In genomic region chr4:137477611-137478010, GRCm38 (mm10) we compare ENCODE assay signal across 14 mouse cellular contexts. TPM values are rescaled to one million over a fixed set of nuclear protein-coding genes. Genes with fewer than 3 reads are reported as not detected.
DNase-seq lines count a peak whose midpoint lies in the region; ATAC-seq and TF ChIP-seq lines count a peak whose summit lies in the region.
"Had no signal": no experiment of that assay in that cellular context is flagged by ENCODE, and none has a peak within 500 bp of the region (broad histone marks: within the 10 kb centered on the region; RNA-seq: fewer than 3 reads in every experiment).

No protein-coding gene starts in this region.

- no peaks in the 10 kb centered on the region for H3K27me3 ChIP-seq in hindbrain, embryonic 11.5 days (ENCODE audit: control insufficient read depth, insufficient read depth, low read length)
- H3K27me3 ChIP-seq in hindbrain, embryonic 13.5 days = 0 out of 2 replicates have a peak, but pooled peaks cover 24% of the 10 kb centered on the region
- no peaks in the 10 kb centered on the region for H3K27me3 ChIP-seq in C2C12 (ENCODE audit: control insufficient read depth, insufficient read depth, insufficient read length)
- H3K27me3 ChIP-seq in ES-Bruce4 (ENCODE audit: control insufficient read depth, insufficient read depth, low read length, poor library complexity, severe bottlenecking) = no peaks in the 10 kb centered on the region
- H3K27me3 ChIP-seq in intestine, embryonic 16.5 days (replicated peaks; ENCODE audit: control insufficient read depth, insufficient read depth, low read length) = no peaks in the 10 kb centered on the region

- H3K27ac ChIP-seq in hindbrain, embryonic 11.5 days (ENCODE audit: low read depth, low read length) = 0 out of 2 replicates have a peak overlapping the region, but pooled peaks have one; percentile 7
- H3K27ac ChIP-seq in hindbrain, embryonic 13.5 days = no peak overlapping the region
- H3K27ac ChIP-seq in ES-Bruce4 (ENCODE audit: insufficient read depth, low read length) = peak overlapping the region; percentile 42
- H3K27ac ChIP-seq in intestine, embryonic 16.5 days (ENCODE audit: low read length) = peak overlapping the region; percentile 81

- peaks cover 29% of the 10 kb centered on the region for H3K4me1 ChIP-seq in hindbrain, embryonic 11.5 days (replicated peaks; ENCODE audit: control insufficient read depth, insufficient read depth, low read length)
- peaks cover 63% of the 10 kb centered on the region for H3K4me1 ChIP-seq in hindbrain, embryonic 13.5 days (replicated peaks)
- H3K4me1 ChIP-seq in ES-Bruce4 (ENCODE audit: control insufficient read depth, insufficient read depth, low read length) = peaks cover 30% of the 10 kb centered on the region
- peaks cover 90% of the 10 kb centered on the region for H3K4me1 ChIP-seq in intestine, embryonic 16.5 days (ENCODE audit: control insufficient read depth, insufficient read depth, low read length)

- H3K9me3 ChIP-seq in hindbrain, embryonic 11.5 days (ENCODE audit: control insufficient read depth, low read length) = no peaks in the 10 kb centered on the region
- no peaks in the 10 kb centered on the region for H3K9me3 ChIP-seq in hindbrain, embryonic 13.5 days
- no peaks in the 10 kb centered on the region for H3K9me3 ChIP-seq in ES-Bruce4 (replicated peaks; ENCODE audit: control insufficient read depth, insufficient read depth, low read length, poor library complexity, severe bottlenecking)
- H3K9me3 ChIP-seq in intestine, embryonic 16.5 days (ENCODE audit: control insufficient read depth, low read length) = no peaks in the 10 kb centered on the region

- H3K79me3 ChIP-seq in C2C12 (ENCODE audit: low read depth) = peaks cover 84% of the 10 kb centered on the region

- no peak for DNase-seq in hindbrain, embryonic 11.5 days (ENCODE audit: low spot score)
- DNase-seq in cerebellum, adult 11-12 months = no peak
- no peak for DNase-seq in layer of hippocampus, postnatal 36 days
- DNase-seq: cerebellum, adult 11 months; thymus, adult 2 months had no signal

- H3K4me2 ChIP-seq in hindbrain, embryonic 11.5 days (replicated peaks; ENCODE audit: low read depth, low read length) = no peak overlapping the region
- no peak overlapping the region for H3K4me2 ChIP-seq in hindbrain, embryonic 13.5 days
- H3K4me2 ChIP-seq in intestine, embryonic 16.5 days (ENCODE audit: low read depth, low read length) = 0 out of 2 replicates have a peak overlapping the region, but pooled peaks have one; percentile 56

- H3K79me2 ChIP-seq in C2C12 (ENCODE audit: control insufficient read depth, insufficient read depth) = peaks cover 100% of the 10 kb centered on the region

- no peak for TF ChIP-seq CTCF in C2C12 (IDR thresholded peaks at IDR 0.05; ENCODE audit: control insufficient read depth, insufficient read depth, insufficient read length)
- TF ChIP-seq CTCF in ES-Bruce4 (IDR thresholded peaks at IDR 0.05; ENCODE audit: low read depth, low read length) = no peak

- no peak for TF ChIP-seq EP300 in ES-Bruce4 (IDR thresholded peaks at IDR 0.05; ENCODE audit: insufficient read depth, low read depth, low read length)

- TF ChIP-seq POLR2A in ES-Bruce4 (IDR thresholded peaks at IDR 0.05; ENCODE audit: insufficient read depth, low read length) = no peak

- ATAC-seq in hindbrain, embryonic 11.5 days (ENCODE audit: low FRiP score) = no peak
- ATAC-seq in hindbrain, embryonic 13.5 days (ENCODE audit: low FRiP score) = no peak
- ATAC-seq in intestine, embryonic 16.5 days = no peak

- H3K4me3 ChIP-seq in hindbrain, embryonic 11.5 days (ENCODE audit: low read depth, low read length) = no peak overlapping the region
- H3K4me3 ChIP-seq in hindbrain, embryonic 13.5 days = no peak overlapping the region
- no peak overlapping the region for H3K4me3 ChIP-seq in C2C12 (ENCODE audit: insufficient read depth, poor library complexity, severe bottlenecking)
- no peak overlapping the region for H3K4me3 ChIP-seq in ES-Bruce4 (ENCODE audit: low read depth, low read length)
- H3K4me3 ChIP-seq in intestine, embryonic 16.5 days (ENCODE audit: low read length) = no peak overlapping the region

- no peak overlapping the region for H3K9ac ChIP-seq in hindbrain, embryonic 11.5 days (ENCODE audit: low read depth, low read length)
- H3K9ac ChIP-seq in hindbrain, embryonic 13.5 days = no peak overlapping the region
- H3K9ac ChIP-seq in ES-Bruce4 (ENCODE audit: low read depth, poor library complexity, severe bottlenecking) = no peak overlapping the region
- H3K9ac ChIP-seq in intestine, embryonic 16.5 days (ENCODE audit: low read depth, low read length) = peak overlapping the region; percentile 55; the same call in 1 of the 2 replicates

- peak overlapping the region; percentile 30 for H3ac ChIP-seq in C2C12 (ENCODE audit: control insufficient read depth, insufficient read length, low read depth)

- 55% methylated on average over 6 of the region's 6 CpGs for WGBS in hindbrain, embryonic 11.5 days
- 65% methylated on average over 6 of the region's 6 CpGs for WGBS in hindbrain, embryonic 13.5 days
- WGBS in intestine, embryonic 16.5 days = 59% methylated on average over 6 of the region's 6 CpGs

- no peaks in the 10 kb centered on the region for H3K36me3 ChIP-seq in hindbrain, embryonic 11.5 days (ENCODE audit: control insufficient read depth, insufficient read depth, low read length)
- H3K36me3 ChIP-seq in hindbrain, embryonic 13.5 days = no peaks in the 10 kb centered on the region
- H3K36me3 ChIP-seq in C2C12 (ENCODE audit: control insufficient read depth, insufficient read depth) = peaks cover 40% of the 10 kb centered on the region
- H3K36me3 ChIP-seq in ES-Bruce4 (ENCODE audit: control insufficient read depth, insufficient read depth, low read length, poor library complexity, severe bottlenecking) = no peaks in the 10 kb centered on the region
- H3K36me3 ChIP-seq in intestine, embryonic 16.5 days (ENCODE audit: control insufficient read depth, insufficient read depth, low read length) = no peaks in the 10 kb centered on the region

TF ChIP-seq in C2C12, 6 proteins besides CTCF, POLR2A, EP300 and RAD21:
- TF ChIP-seq CEBPB (IDR thresholded peaks at IDR 0.05; ENCODE audit: low read depth) (no peak), MYOG (IDR thresholded peaks at IDR 0.05; ENCODE audit: control insufficient read depth, extremely low read depth, insufficient read length) (no peak), USF1 (IDR thresholded peaks at IDR 0.05; ENCODE audit: low read depth) (no peak), MAX (IDR thresholded peaks at IDR 0.05) (no peak), FOSL1 (IDR thresholded peaks at IDR 0.05; ENCODE audit: insufficient read depth, low read length, poor library complexity, severe bottlenecking) (no peak), MYOD1 (IDR thresholded peaks at IDR 0.05; ENCODE audit: control insufficient read depth, insufficient read length, low read depth) (no peak)

RNA-seq across cellular contexts. Expression of gene Hspg2, which starts 9.0 kb away (rescaled TPM):
- 14.7 and 18.1 TPM in 2 replicates for polyA plus RNA-seq in hindbrain, embryonic 11.5 days (2014; fragmentation: Nextera tagmentation; extraction: Ambion mirVana)
- 6.1 and 6.8 TPM in 2 replicates for polyA plus RNA-seq in hindbrain, embryonic 13.5 days (2015; fragmentation: Nextera tagmentation; extraction: Ambion mirVana)
- polyA plus RNA-seq in C2C12 (2012; fragmentation: generic; extraction: Trizol) (108 TPM), ES-Bruce4 (2011; ENCODE audit: insufficient read depth, insufficient read length, low read depth, missing spikeins) (147 and 184 TPM in 2 replicates)
- polyA plus RNA-seq in intestine, embryonic 16.5 days (2015; fragmentation: Nextera tagmentation; extraction: Ambion mirVana) = 24.5 TPM in 2 replicates
- 1 to 10 TPM; 6.4 to 7.3 TPM for total RNA-seq in layer of hippocampus, postnatal 36 days (2021)
- total RNA-seq: monocyte, adult 5-6 weeks had no signal

RNA-seq across cellular contexts. Expression of gene 1700013G24Rik, which starts 24.5 kb away (rescaled TPM):
- polyA plus RNA-seq in hindbrain, embryonic 11.5 days (2014; fragmentation: Nextera tagmentation; extraction: Ambion mirVana) = not detected in 2 replicates
- polyA plus RNA-seq in hindbrain, embryonic 13.5 days (2015; fragmentation: Nextera tagmentation; extraction: Ambion mirVana) = not detected in 2 replicates
- polyA plus RNA-seq in C2C12 (2012; fragmentation: generic; extraction: Trizol) (0.06 TPM), ES-Bruce4 (2011; ENCODE audit: insufficient read depth, insufficient read length, low read depth, missing spikeins) (not detected in 2 replicates)
- polyA plus RNA-seq in intestine, embryonic 16.5 days (2015; fragmentation: Nextera tagmentation; extraction: Ambion mirVana) = not detected in 2 replicates
- not detected for total RNA-seq in layer of hippocampus, postnatal 36 days (2021)
- total RNA-seq: gastrocnemius, adult 18-20 months; left cerebral cortex, adult 18-20 months; MEL; monocyte, adult 5-6 weeks had no signal
- polyA plus RNA-seq: embryonic facial prominence, embryonic 11.5 days had no signal

RNA-seq across cellular contexts. Expression of gene Cela3b, which starts 47.3 kb away (rescaled TPM):
- polyA plus RNA-seq in hindbrain, embryonic 11.5 days (2014; fragmentation: Nextera tagmentation; extraction: Ambion mirVana) = not detected in 2 replicates
- not detected in 2 replicates for polyA plus RNA-seq in hindbrain, embryonic 13.5 days (2015; fragmentation: Nextera tagmentation; extraction: Ambion mirVana)
- not detected for polyA plus RNA-seq in C2C12 (2012; fragmentation: generic; extraction: Trizol)
- not detected in 2 replicates for polyA plus RNA-seq in ES-Bruce4 (2011; ENCODE audit: insufficient read depth, insufficient read length, low read depth, missing spikeins)
- 237 and 402 TPM in 2 replicates for polyA plus RNA-seq in intestine, embryonic 16.5 days (2015; fragmentation: Nextera tagmentation; extraction: Ambion mirVana)
- total RNA-seq in layer of hippocampus, postnatal 36 days (2021) = not detected
- total RNA-seq: left cerebral cortex, adult 18-20 months; MEL; monocyte, adult 5-6 weeks had no signal
- polyA plus RNA-seq: embryonic facial prominence, embryonic 11.5 days had no signal

Comparison
In these comparisons a context has a peak if more than half of its experiments do, and no peak if none do; other contexts are left out.
1. RNA of gene Cela3b, which starts 47.3 kb away (polyA plus RNA-seq): 237 to 402 TPM in intestine, embryonic 16.5 days; not detected in hindbrain, embryonic 11.5 days, not detected in hindbrain, embryonic 13.5 days, not detected in C2C12 (single experiment) and not detected in ES-Bruce4; every median in the first group is over 100 times any median in the second.